Mouse (Mus musculus): ENCODE measurements around the gene Olfr1239. TPM values are rescaled to one million over a fixed set of nuclear protein-coding genes. Genes with fewer than 3 reads are reported as not detected.

Olfr1239 gene
- not detected in 2 replicates for polyA plus RNA-seq (2016; fragmentation: Nextera tagmentation; extraction: Ambion mirVana)

DNA sequence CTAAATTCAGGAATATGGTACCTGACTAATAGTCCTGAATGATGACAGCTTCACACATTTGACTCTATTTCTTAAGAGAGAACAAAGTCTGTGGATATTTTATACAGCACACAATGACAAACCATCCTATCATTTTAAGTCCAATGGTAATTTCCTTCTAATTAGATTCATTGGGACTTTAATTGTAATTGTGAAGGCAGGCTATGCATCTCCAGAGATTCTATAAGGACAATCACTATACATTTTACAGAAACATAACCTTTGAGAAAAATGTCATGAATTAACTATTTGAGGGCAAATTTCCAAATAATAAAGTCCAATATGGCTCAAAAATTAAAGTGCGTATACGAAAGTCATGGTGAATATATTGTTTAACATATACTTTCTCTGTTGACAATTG, at the start of gene Olfr1239:
Gene Olfr1239 (minus strand): TSS at position 101 of the 400 bp plus-strand sequence.
- Histone ChIP-seq H3K36me3 (no peaks in the 10 kb centered on the region), H3K27me3 (replicated peaks) (no peaks in the 10 kb centered on the region), H3K9me3 (no peaks in the 10 kb centered on the region), H3K27ac (no peak within 1 kb of the TSS), H3K9ac (no peak within 1 kb of the TSS), H3K4me3 (no peak within 1 kb of the TSS), H3K4me2 (replicated peaks) (no peak within 1 kb of the TSS), H3K4me1 (no peaks in the 10 kb centered on the region)
- no peak for ATAC-seq (ENCODE audit: low FRiP score, low read depth)
- 97% methylated on average over 2 of the region's 2 CpGs for WGBS

DNA sequence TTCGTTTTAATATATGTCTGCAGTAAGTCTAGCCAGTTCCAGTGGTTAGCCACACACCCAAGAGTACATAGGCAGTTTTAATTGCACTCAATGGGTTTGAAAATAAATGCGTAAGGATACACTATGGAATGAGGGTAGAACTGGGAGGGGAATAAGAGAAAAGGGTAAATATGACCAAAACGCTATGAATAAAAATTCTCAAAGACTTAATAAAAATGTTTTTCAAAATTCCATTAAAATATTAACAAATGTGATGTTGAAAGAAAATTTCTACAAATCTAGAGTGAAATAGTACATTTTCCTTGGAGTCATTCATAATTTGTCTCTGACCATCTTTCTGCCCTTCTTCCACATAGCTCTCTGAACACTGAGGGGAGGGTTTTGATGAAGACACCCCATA, 22.7 kb upstream of the Olfr1239 start, which contains the start of gene Olfr1240:
Gene Olfr1240 (minus strand): TSS at position 101 of the 400 bp plus-strand sequence.
- H3K4me1 ChIP-seq = no peaks in the 10 kb centered on the region
- no peaks in the 10 kb centered on the region for H3K9me3 ChIP-seq
- no peak within 1 kb of the TSS for H3K4me3 ChIP-seq
- no peak within 1 kb of the TSS for H3K9ac ChIP-seq
- no peaks in the 10 kb centered on the region for H3K27me3 ChIP-seq (replicated peaks)
- no peaks in the 10 kb centered on the region for H3K36me3 ChIP-seq
- no peak within 1 kb of the TSS for H3K27ac ChIP-seq
- 87% methylated on average over 3 of the region's 3 CpGs for WGBS
- ATAC-seq (ENCODE audit: low FRiP score, low read depth) = no peak
- H3K4me2 ChIP-seq (replicated peaks) = no peak within 1 kb of the TSS

DNA sequence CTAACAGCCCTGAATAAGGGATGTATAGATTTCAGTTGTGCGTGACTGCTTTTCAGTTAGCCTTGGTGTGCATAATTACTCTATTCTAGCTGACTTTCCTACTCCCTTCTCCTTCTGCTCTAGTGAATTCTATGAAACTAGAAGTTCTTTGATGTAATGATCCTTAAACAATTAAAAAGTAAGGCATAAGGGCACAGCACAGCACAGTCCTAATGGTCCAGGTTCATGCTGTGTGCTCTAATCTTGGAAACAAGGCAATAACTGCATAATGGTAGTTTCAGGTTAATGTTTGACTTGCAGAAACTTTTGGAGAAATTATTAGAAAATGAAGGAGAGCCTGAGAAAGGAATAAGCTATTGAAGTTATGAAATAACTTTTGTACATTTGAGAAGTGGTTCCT, 5.7 kb downstream of the Olfr1239 start:
- Histone ChIP-seq H3K27me3 (replicated peaks) (no peaks in the 10 kb centered on the region), H3K9me3 (no peaks in the 10 kb centered on the region), H3K4me1 (no peaks in the 10 kb centered on the region), H3K9ac (no peak overlapping the region), H3K4me3 (no peak overlapping the region), H3K27ac (no peak overlapping the region), H3K36me3 (no peaks in the 10 kb centered on the region), H3K4me2 (replicated peaks) (no peak overlapping the region)
- ATAC-seq (ENCODE audit: low FRiP score, low read depth) = no peak
- 96% methylated on average over 1 of the region's 1 CpGs for WGBS

DNA sequence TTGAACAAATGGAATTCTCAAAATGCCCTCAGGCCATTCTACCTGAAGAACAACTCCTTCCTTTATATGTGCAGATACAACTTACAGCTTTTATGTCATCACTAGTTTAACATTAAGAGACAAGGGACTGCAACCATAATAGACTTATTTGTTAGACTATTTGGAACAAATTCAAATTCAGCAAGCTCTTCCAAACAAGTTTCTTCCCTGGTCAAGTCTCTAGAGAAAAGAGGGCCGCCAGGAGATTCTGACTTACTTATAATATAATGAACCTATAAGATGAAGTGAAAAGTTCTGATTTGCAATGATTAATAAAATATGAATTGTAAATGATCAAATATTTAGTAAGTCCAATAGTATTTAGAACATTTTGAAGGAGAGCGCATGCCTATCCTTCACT, 10.6 kb downstream of the Olfr1239 start, which contains the start of gene Olfr1238:
Gene Olfr1238 (minus strand): TSS at position 101 of the 400 bp plus-strand sequence.
- WGBS = 94% methylated on average over 2 of the region's 2 CpGs
- Histone ChIP-seq H3K9ac (no peak within 1 kb of the TSS), H3K27ac (no peak within 1 kb of the TSS), H3K9me3 (no peaks in the 10 kb centered on the region), H3K4me2 (replicated peaks) (no peak within 1 kb of the TSS), H3K4me3 (no peak within 1 kb of the TSS), H3K27me3 (replicated peaks) (no peaks in the 10 kb centered on the region), H3K4me1 (no peaks in the 10 kb centered on the region), H3K36me3 (no peaks in the 10 kb centered on the region)
- ATAC-seq (ENCODE audit: low FRiP score, low read depth) = no peak

DNA sequence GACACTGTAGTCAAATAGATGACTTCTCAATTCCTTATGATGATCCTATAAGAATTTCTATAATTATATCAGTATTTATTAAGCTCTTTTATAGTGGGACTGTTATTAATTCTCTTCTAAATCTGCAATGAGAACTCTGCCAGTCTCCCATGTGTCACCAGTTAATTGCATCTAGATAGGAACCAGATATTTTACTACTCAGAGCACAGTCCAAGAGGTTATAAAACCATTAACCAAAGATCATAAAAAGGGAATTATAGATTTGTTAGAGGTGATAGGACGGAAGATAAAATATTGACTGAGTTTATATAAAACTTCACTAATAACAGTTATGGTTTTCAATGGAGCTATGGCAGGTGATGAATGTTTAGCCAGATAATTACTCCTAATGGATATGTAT, 19.3 kb downstream of the Olfr1239 start:
- H3K27me3 ChIP-seq (replicated peaks) = no peaks in the 10 kb centered on the region
- H3K36me3 ChIP-seq = no peaks in the 10 kb centered on the region
- H3K9ac ChIP-seq = no peak overlapping the region
- H3K27ac ChIP-seq = no peak overlapping the region
- no peaks in the 10 kb centered on the region for H3K9me3 ChIP-seq
- no peaks in the 10 kb centered on the region for H3K4me1 ChIP-seq
- H3K4me3 ChIP-seq = no peak overlapping the region
- 92% methylated on average over 1 of the region's 1 CpGs for WGBS
- ATAC-seq (ENCODE audit: low FRiP score, low read depth) = no peak
- no peak overlapping the region for H3K4me2 ChIP-seq (replicated peaks)

Other genes starting within 250 kb of the Olfr1239 start
- not detected in 2 replicates for gene Olfr1225, start 245.7 kb downstream of the Olfr1239 start, polyA plus RNA-seq (2016; fragmentation: Nextera tagmentation; extraction: Ambion mirVana)
- gene Olfr1226, start 220.4 kb downstream of the Olfr1239 start, polyA plus RNA-seq (2016; fragmentation: Nextera tagmentation; extraction: Ambion mirVana) = not detected in 2 replicates
- not detected in 2 replicates for gene Olfr1228, start 166.3 kb downstream of the Olfr1239 start, polyA plus RNA-seq (2016; fragmentation: Nextera tagmentation; extraction: Ambion mirVana)
- gene Olfr1229, start 132.4 kb downstream of the Olfr1239 start, polyA plus RNA-seq (2016; fragmentation: Nextera tagmentation; extraction: Ambion mirVana) = not detected in 2 replicates
- gene Olfr1230, start 123.1 kb downstream of the Olfr1239 start, polyA plus RNA-seq (2016; fragmentation: Nextera tagmentation; extraction: Ambion mirVana) = not detected in 2 replicates
- gene Olfr1231, start 113.3 kb downstream of the Olfr1239 start, polyA plus RNA-seq (2016; fragmentation: Nextera tagmentation; extraction: Ambion mirVana) = not detected in 2 replicates
- gene Olfr1232, start 90.7 kb downstream of the Olfr1239 start, polyA plus RNA-seq (2016; fragmentation: Nextera tagmentation; extraction: Ambion mirVana) = not detected in 2 replicates
- not detected in 2 replicates for gene Olfr1233, start 78.0 kb downstream of the Olfr1239 start, polyA plus RNA-seq (2016; fragmentation: Nextera tagmentation; extraction: Ambion mirVana)
- gene Olfr1234, start 55.5 kb downstream of the Olfr1239 start, polyA plus RNA-seq (2016; fragmentation: Nextera tagmentation; extraction: Ambion mirVana) = not detected in 2 replicates
- not detected in 2 replicates for gene Olfr1238, start 10.7 kb downstream of the Olfr1239 start, polyA plus RNA-seq (2016; fragmentation: Nextera tagmentation; extraction: Ambion mirVana)
- not detected in 2 replicates for gene Olfr1240, start 22.6 kb upstream of the Olfr1239 start, polyA plus RNA-seq (2016; fragmentation: Nextera tagmentation; extraction: Ambion mirVana)
- not detected in 2 replicates for gene Olfr1241, start 66.7 kb upstream of the Olfr1239 start, polyA plus RNA-seq (2016; fragmentation: Nextera tagmentation; extraction: Ambion mirVana)
- not detected in 2 replicates for gene Olfr1242, start 77.9 kb upstream of the Olfr1239 start, polyA plus RNA-seq (2016; fragmentation: Nextera tagmentation; extraction: Ambion mirVana)
- gene Olfr1243, start 111.1 kb upstream of the Olfr1239 start, polyA plus RNA-seq (2016; fragmentation: Nextera tagmentation; extraction: Ambion mirVana) = not detected in 2 replicates
- not detected in 2 replicates for gene Olfr1245, start 158.0 kb upstream of the Olfr1239 start, polyA plus RNA-seq (2016; fragmentation: Nextera tagmentation; extraction: Ambion mirVana)
- gene Olfr1246, start 172.8 kb upstream of the Olfr1239 start, polyA plus RNA-seq (2016; fragmentation: Nextera tagmentation; extraction: Ambion mirVana) = not detected in 2 replicates
- gene Olfr1247, start 193.7 kb upstream of the Olfr1239 start, polyA plus RNA-seq (2016; fragmentation: Nextera tagmentation; extraction: Ambion mirVana) = not detected in 2 replicates
- gene Olfr1248, start 197.8 kb upstream of the Olfr1239 start, polyA plus RNA-seq (2016; fragmentation: Nextera tagmentation; extraction: Ambion mirVana) = not detected in 2 replicates
- gene Olfr1249, start 214.6 kb upstream of the Olfr1239 start, polyA plus RNA-seq (2016; fragmentation: Nextera tagmentation; extraction: Ambion mirVana) = not detected in 2 replicates
- not detected in 2 replicates for gene Olfr1250, start 241.1 kb upstream of the Olfr1239 start, polyA plus RNA-seq (2016; fragmentation: Nextera tagmentation; extraction: Ambion mirVana)

All from neural tube, embryonic 12.5 days (tissue).